Mouse (Mus musculus): ENCODE measurements around the gene Prr5l.

Prr5l gene

GRCm38 (mm10) chr2:101881471-101882162, 1.2 kb downstream of the Prr5l start:
- no peak for DNase-seq

GRCm38 (mm10) chr2:101871179-101871578, 11.6 kb downstream of the Prr5l start:
- DNase-seq: no peak

GRCm38 (mm10) chr2:101868683-101869082, 14.1 kb downstream of the Prr5l start:
- no peak for DNase-seq

- DNase-seq: no peak
These were observed 20.4 kb downstream of the Prr5l start for GRCm38 (mm10) chr2:101862219-101863123.

GRCm38 (mm10) chr2:101860920-101861485, 21.8 kb downstream of the Prr5l start:
- DNase-seq: no peak

GRCm38 (mm10) chr2:101856174-101856573, 26.7 kb downstream of the Prr5l start:
- no peak for DNase-seq

GRCm38 (mm10) chr2:101854792-101855191, 28.0 kb downstream of the Prr5l start:
- no peak for DNase-seq

GRCm38 (mm10) chr2:101842756-101843155, 40.1 kb downstream of the Prr5l start:
- no peak for DNase-seq

GRCm38 (mm10) chr2:101834816-101835523, 47.9 kb downstream of the Prr5l start:
- no peak for DNase-seq

- no peak for DNase-seq
These were observed 50.5 kb downstream of the Prr5l start for GRCm38 (mm10) chr2:101832361-101832760.

- DNase-seq: no peak
These were observed 51.0 kb downstream of the Prr5l start for GRCm38 (mm10) chr2:101831851-101832250.

GRCm38 (mm10) chr2:101830186-101830915, 52.5 kb downstream of the Prr5l start:
- no peak for DNase-seq

GRCm38 (mm10) chr2:101829013-101829412, 53.8 kb downstream of the Prr5l start:
- no peak for DNase-seq

GRCm38 (mm10) chr2:101828057-101828643, 54.7 kb downstream of the Prr5l start:
- no peak for DNase-seq

- DNase-seq: no peak
These were observed 55.2 kb downstream of the Prr5l start for GRCm38 (mm10) chr2:101827626-101828025.

GRCm38 (mm10) chr2:101826950-101827600, 55.8 kb downstream of the Prr5l start:
- DNase-seq: no peak

GRCm38 (mm10) chr2:101826186-101826707, 56.6 kb downstream of the Prr5l start:
- DNase-seq: no peak

- no peak for DNase-seq
These were observed 57.4 kb downstream of the Prr5l start for GRCm38 (mm10) chr2:101825226-101826120.

- DNase-seq: no peak
These were observed 59.0 kb downstream of the Prr5l start for GRCm38 (mm10) chr2:101823821-101824220.

GRCm38 (mm10) chr2:101822785-101823184, 60.0 kb downstream of the Prr5l start:
- DNase-seq: no peak
